Mouse (Mus musculus) brown adipose tissue, adult 24 weeks (tissue): Measurements from ENCODE around the gene Krtap6-1. TPM values are rescaled to one million over a fixed set of nuclear protein-coding genes. Genes with fewer than 3 reads are reported as not detected.
"Not testable (repeated sequence)": the region's sequence is repeated elsewhere in the genome, so short reads cannot be mapped to it uniquely, and the experiment has no call there.

ENCODE experiments used
- H3K27ac ChIP-seq: fragments of 200-500 bp; replicated peaks from 2 replicates; pipeline ENCODE4 v1.5.1; 2012; ENCODE audit warnings: low read depth, mild to moderate bottlenecking, low read length
- H3K4me1 ChIP-seq: fragments of 200-500 bp; 2 replicates; pipeline ENCODE4 v1.6.1; 2012; ENCODE audit warnings: low read length, mixed read lengths; ENCODE audit not compliant: control insufficient read depth, insufficient read depth, insufficient read length
- H3K4me3 ChIP-seq: fragments of 200-500 bp; 2 replicates; pipeline ENCODE4 v1.5.1; 2012; ENCODE audit warnings: low read depth, mild to moderate bottlenecking, low read length, moderate library complexity; ENCODE audit not compliant: insufficient read depth
- polyA plus RNA-seq: library from polyadenylated mRNA; stranded (reverse); fragments of >200 nt; gene quantifications from 2 replicates; pipeline ENCODE4 v1.2.4, GENCODE M21; 2012; ENCODE audit not compliant: missing spikeins, insufficient read depth, insufficient read length

The Krtap6-1 gene
- not detected in 2 replicates for polyA plus RNA-seq

- not testable (repeated sequence) for H3K27ac ChIP-seq, H3K4me1 ChIP-seq, H3K4me3 ChIP-seq
These were observed at the start of gene Krtap6-1 for GRCm38 (mm10) chr16:89031399-89031798. Gene Krtap6-1, plus strand, starts transcription at chr16:89031699.

- Histone ChIP-seq H3K4me3 (no peak within 1 kb of the TSS), H3K4me1 (no peaks in the 10 kb centered on the region), H3K27ac (no peak within 1 kb of the TSS)
These were observed 20.8 kb upstream of the Krtap6-1 start, which contains the start of gene Krtap22-2 for GRCm38 (mm10) chr16:89010659-89011058. Gene Krtap22-2, minus strand, starts transcription at chr16:89010759.

GRCm38 (mm10) chr16:89013973-89014372 lies 17.5 kb upstream of the Krtap6-1 start:
- Histone ChIP-seq H3K4me3 (no peak overlapping the region), H3K4me1 (no peaks in the 10 kb centered on the region), H3K27ac (no peak overlapping the region)

- H3K27ac ChIP-seq, H3K4me3 ChIP-seq: not testable (repeated sequence)
These were observed 16.5 kb upstream of the Krtap6-1 start, which contains the start of gene Gm10229 for GRCm38 (mm10) chr16:89014984-89015383. Gene Gm10229, plus strand, starts transcription at chr16:89015284.

GRCm38 (mm10) chr16:89041372-89041771 lies 9.9 kb downstream of the Krtap6-1 start, which contains the start of gene Gm10228:
Gene Gm10228, minus strand, starts transcription at chr16:89041472.
- H3K27ac ChIP-seq, H3K4me1 ChIP-seq, H3K4me3 ChIP-seq: not testable (repeated sequence)

More at GRCm38 (mm10) chr16:89014984-89015383, 16.5 kb upstream of the Krtap6-1 start, which contains the start of gene Gm10229:
- not testable (repeated sequence) for H3K4me1 ChIP-seq

- Histone ChIP-seq H3K4me3 (no peak within 1 kb of the TSS), H3K27ac (no peak within 1 kb of the TSS), H3K4me1 (no peaks in the 10 kb centered on the region)
These were observed 16.3 kb downstream of the Krtap6-1 start, which contains the start of gene Krtap6-5 for GRCm38 (mm10) chr16:89047783-89048182. Gene Krtap6-5, minus strand, starts transcription at chr16:89047883.

- H3K27ac ChIP-seq, H3K4me3 ChIP-seq, H3K4me1 ChIP-seq: not testable (repeated sequence)
These were observed 32.4 kb downstream of the Krtap6-1 start, which contains the start of gene 1110025L11Rik for GRCm38 (mm10) chr16:89063902-89064301. Gene 1110025L11Rik, minus strand, starts transcription at chr16:89064002.

- H3K4me1 ChIP-seq, H3K4me3 ChIP-seq: not testable (repeated sequence)
These were observed 39.5 kb downstream of the Krtap6-1 start for GRCm38 (mm10) chr16:89071041-89071440.

More at GRCm38 (mm10) chr16:89071041-89071440, 39.5 kb downstream of the Krtap6-1 start:
- H3K27ac ChIP-seq = not testable (repeated sequence)

Other genes starting within 250 kb of the Krtap6-1 start
- not detected in 2 replicates for gene Gm20741, start 219.5 kb upstream of the Krtap6-1 start, polyA plus RNA-seq
- gene Krtap15, start 211.5 kb upstream of the Krtap6-1 start, polyA plus RNA-seq = not detected in 2 replicates
- not detected in 2 replicates for gene Krtap14, start 205.6 kb upstream of the Krtap6-1 start, polyA plus RNA-seq
- not detected in 2 replicates for gene Krtap19-1, start 162.3 kb upstream of the Krtap6-1 start, polyA plus RNA-seq
- gene Krtap19-2, start 157.4 kb upstream of the Krtap6-1 start, polyA plus RNA-seq = not detected in 2 replicates
- gene Krtap19-3, start 153.7 kb upstream of the Krtap6-1 start, polyA plus RNA-seq = not detected in 2 replicates
- not detected in 2 replicates for gene Krtap19-4, start 146.6 kb upstream of the Krtap6-1 start, polyA plus RNA-seq
- not detected in 2 replicates for gene Krtap19-5, start 135.2 kb upstream of the Krtap6-1 start, polyA plus RNA-seq
- gene Krtap19-9b, start 99.4 kb upstream of the Krtap6-1 start, polyA plus RNA-seq = not detected in 2 replicates
- gene Krtap16-3, start 68.8 kb upstream of the Krtap6-1 start, polyA plus RNA-seq = not detected in 2 replicates
- gene Krtap22-2, start 20.9 kb upstream of the Krtap6-1 start, polyA plus RNA-seq = not detected in 2 replicates
- gene Gm10229, start 16.4 kb upstream of the Krtap6-1 start, polyA plus RNA-seq = not detected in 2 replicates
- not detected in 2 replicates for gene Gm10228, start 9.8 kb downstream of the Krtap6-1 start, polyA plus RNA-seq
- gene Krtap6-5, start 16.2 kb downstream of the Krtap6-1 start, polyA plus RNA-seq = not detected in 2 replicates
- not detected in 2 replicates for gene 1110025L11Rik, start 32.3 kb downstream of the Krtap6-1 start, polyA plus RNA-seq
- gene Krtap6-3, start 52.3 kb downstream of the Krtap6-1 start, polyA plus RNA-seq = not detected in 2 replicates
- not detected in 2 replicates for gene Gm6358, start 109.2 kb downstream of the Krtap6-1 start, polyA plus RNA-seq
- not detected in 2 replicates for gene Gm10061, start 119.4 kb downstream of the Krtap6-1 start, polyA plus RNA-seq
- gene Gm9789, start 126.3 kb downstream of the Krtap6-1 start, polyA plus RNA-seq = not detected in 2 replicates
- gene Gm7735, start 137.8 kb downstream of the Krtap6-1 start, polyA plus RNA-seq = not detected in 2 replicates
- gene 1110057P08Rik, start 143.0 kb downstream of the Krtap6-1 start, polyA plus RNA-seq = not detected in 2 replicates
- not detected in 2 replicates for gene Krtap20-2, start 174.2 kb downstream of the Krtap6-1 start, polyA plus RNA-seq